Mouse (Mus musculus) spleen, adult 2 months (tissue): ENCODE data around the gene Dclk1.

Source experiments
- CTCF ChIP-seq: fragments of 200-500 bp; IDR thresholded peaks from 2 replicates; pipeline ENCODE4 v1.5.1; 2011; ENCODE audit warnings: mild to moderate bottlenecking, inconsistent platforms; ENCODE audit not compliant: insufficient read depth, insufficient read length, insufficient replicate concordance; ENCODE audit errors: extremely low read depth
- POLR2A ChIP-seq: fragments of 200-500 bp; IDR thresholded peaks from 2 replicates; pipeline ENCODE4 v1.6.1; 2011; ENCODE audit warnings: low read depth, low read length, inconsistent platforms

- no peak for TF ChIP-seq CTCF
- TF ChIP-seq POLR2A = no peak
These were observed 281.1 kb downstream of the Dclk1 start for GRCm38 (mm10) chr3:55523224-55523623.
